Mouse (Mus musculus): ENCODE data around the gene Olfr94. TPM values are rescaled to one million over a fixed set of nuclear protein-coding genes. Genes with fewer than 3 reads are reported as not detected.
"Not testable (repeated sequence)": the region's sequence is repeated elsewhere in the genome, so short reads cannot be mapped to it uniquely, and the experiment has no call there.

Olfr94 gene
- total RNA-seq (2022): not detected

DNA sequence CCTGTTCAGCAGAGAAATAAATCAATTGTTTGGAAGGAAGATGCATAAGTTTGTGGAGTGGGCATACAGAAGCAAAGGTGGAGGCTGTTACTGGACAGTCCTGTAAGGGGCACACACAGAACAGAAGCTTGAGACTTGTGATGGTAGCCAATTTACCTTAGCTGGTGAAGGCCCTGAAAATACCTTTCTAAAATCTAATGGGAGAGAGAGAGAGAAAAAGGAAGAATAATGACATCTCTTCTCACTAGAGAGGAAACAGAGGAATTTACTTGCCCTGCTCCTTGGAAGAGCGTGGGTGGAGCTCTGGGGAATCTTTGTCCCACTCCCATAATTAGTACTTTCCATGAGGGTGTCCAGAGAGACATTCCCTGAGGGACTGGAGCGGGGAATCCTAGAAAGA lies at the start of gene Olfr94:
Olfr94 (minus strand) TSS at position 101 of the 400 bp plus-strand sequence.
- DNase-seq (ENCODE audit: low spot score in 2 of 2): no peak

- no peak for DNase-seq (ENCODE audit: low spot score in 2 of 2)
Observed at GRCm38 (mm10) chr17:37250544-37250943, 49.8 kb upstream of the Olfr94 start.

- DNase-seq (ENCODE audit: low spot score in 2 of 2): no peak
Observed at GRCm38 (mm10) chr17:37249460-37249859, 48.7 kb upstream of the Olfr94 start.

DNA sequence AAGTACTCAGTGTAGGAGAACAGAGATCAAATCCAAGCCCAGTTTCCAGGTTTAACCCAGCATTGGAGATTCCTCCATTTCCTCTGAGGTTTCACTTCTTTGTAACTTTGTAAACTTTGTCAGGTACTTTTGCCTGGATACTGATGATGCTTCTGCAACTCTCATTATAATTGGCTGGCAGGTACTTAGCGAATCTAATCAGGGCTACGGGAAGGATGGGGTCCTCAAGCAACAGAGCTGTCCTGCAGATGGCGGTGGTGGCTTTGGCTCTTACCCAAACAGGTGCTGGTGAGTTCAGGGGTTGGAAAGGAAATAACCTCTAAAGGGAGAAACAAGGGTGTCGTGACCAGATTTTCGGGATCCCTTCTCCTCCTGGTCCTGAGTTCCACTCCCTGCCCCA lies 45.9 kb upstream of the Olfr94 start:
- DNase-seq (ENCODE audit: low spot score in 2 of 2): peak; percentile 6 to 14

GRCm38 (mm10) chr17:37242198-37242597 lies 41.4 kb upstream of the Olfr94 start:
- DNase-seq (ENCODE audit: low spot score in 2 of 2): no peak

- DNase-seq (ENCODE audit: low spot score in 2 of 2): not testable (repeated sequence)
Observed at GRCm38 (mm10) chr17:37237230-37237629, 36.4 kb upstream of the Olfr94 start, which contains the start of gene Olfr97. Olfr97 (minus strand) TSS chr17:37237330.

DNA sequence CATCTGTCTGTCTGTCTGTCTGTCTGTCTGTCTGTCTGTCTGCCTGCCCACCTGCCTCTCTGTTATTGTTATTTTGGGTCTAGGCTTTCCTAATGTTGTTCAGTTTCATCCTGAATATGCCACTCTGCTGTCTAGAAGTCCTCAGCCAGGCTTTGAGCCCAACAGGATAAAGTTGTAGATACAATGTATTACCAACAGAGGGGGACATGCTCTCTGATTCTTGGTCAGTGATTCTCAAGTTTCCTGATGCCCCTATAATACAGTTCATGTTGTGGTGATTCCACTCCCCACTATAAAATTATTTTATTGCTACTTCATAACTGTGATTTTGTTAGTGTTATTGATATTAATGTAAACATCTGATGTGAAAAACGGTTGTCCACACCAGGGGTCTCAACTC lies 21.1 kb upstream of the Olfr94 start:
- DNase-seq (ENCODE audit: low spot score in 2 of 2): no peak

- DNase-seq (ENCODE audit: low spot score in 2 of 2): no peak
Observed at GRCm38 (mm10) chr17:37219846-37220245, 19.1 kb upstream of the Olfr94 start, which contains the start of gene Olfr96. Olfr96 (plus strand) TSS chr17:37220146.

GRCm38 (mm10) chr17:37218486-37218885 lies 17.7 kb upstream of the Olfr94 start:
- no peak for DNase-seq (ENCODE audit: low spot score in 2 of 2)

DNA sequence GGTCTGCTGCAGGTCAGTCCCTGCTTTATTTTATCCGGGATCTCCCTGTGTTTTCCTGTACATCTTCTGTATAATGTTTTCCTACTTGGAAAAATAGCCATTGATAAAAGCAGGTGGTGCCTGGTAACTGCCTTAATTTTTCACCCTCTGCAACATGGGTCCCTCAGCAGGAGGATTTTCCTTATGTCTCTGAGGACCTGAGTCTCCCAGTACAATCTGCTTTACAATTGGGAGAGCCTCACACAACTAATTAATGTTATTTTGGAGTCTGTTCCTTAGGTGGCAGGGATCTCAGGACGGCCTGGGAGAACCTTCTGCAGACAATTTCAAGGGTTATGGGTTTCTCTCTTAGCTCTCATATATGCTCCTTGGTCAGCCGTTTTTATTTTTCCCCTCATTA lies 12.2 kb upstream of the Olfr94 start, which contains the start of gene Olfr95:
Olfr95 (minus strand) TSS at position 101 of the 400 bp plus-strand sequence.
- no peak for DNase-seq (ENCODE audit: low spot score in 2 of 2)

DNA sequence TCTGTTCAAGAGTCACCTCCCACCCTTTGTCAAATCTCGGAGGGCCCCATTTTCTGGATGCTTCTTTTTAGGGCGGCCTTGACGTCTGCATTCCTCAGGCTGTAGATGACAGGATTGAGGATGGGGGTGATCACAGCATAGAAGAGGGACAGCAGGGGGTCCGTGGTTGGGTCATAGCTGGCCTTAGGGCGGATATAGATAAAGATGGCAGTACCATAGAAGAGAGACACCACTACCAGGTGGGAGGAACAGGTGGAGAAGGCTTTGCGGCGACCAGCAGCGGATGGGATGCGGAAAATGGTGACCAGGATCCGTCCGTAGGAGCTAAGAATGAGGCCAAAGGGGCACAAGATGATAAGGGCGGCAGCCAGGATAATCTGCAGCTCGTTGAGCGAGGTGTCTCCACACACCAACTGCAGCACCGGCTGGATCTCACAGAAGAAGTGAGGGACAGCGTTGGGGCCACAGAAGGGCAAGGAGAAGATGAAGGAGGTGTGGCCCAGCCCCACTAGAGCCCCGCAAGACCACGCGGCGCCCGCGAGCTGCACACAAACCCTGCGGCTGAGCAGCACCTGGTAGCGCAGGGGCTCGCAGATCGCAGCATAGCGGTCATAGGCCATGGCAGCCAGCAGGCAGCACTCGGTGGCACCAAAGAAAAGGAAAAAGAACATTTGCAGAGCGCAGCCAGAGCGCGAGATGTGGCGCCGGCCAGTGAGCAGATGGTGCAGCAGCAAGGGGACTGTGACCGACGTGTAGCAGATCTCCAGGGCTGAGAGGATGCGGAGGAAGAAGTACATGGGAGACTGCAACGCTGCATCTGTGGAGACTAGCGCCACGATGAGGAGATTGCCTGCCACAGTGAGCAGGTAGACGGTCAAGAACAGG lies 10.3 kb upstream of the Olfr94 start:
- peak in 1 of 2 experiments; percentile 15 for DNase-seq (ENCODE audit: low spot score in 2 of 2)

DNA sequence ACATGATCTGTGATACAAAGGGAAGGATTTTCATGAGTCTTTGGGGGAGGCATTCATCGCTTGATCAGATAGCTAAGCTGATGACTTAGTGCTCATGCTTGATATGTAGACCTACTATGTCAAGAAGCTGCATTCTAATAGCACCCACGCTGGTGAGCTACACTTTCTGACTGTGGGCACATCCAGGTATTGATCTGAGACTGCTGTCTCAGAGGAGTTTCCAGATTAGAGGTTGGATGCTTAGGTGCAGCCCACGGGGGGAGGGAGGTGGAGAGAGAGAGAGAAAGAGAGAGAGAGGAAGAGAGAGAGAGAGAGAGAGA lies 3.1 kb upstream of the Olfr94 start:
- no peak for DNase-seq (ENCODE audit: low spot score in 2 of 2)

- DNase-seq (ENCODE audit: low spot score in 2 of 2): peak; percentile 57 to 69
Observed at GRCm38 (mm10) chr17:37203206-37203916, 2.6 kb upstream of the Olfr94 start.

DNA sequence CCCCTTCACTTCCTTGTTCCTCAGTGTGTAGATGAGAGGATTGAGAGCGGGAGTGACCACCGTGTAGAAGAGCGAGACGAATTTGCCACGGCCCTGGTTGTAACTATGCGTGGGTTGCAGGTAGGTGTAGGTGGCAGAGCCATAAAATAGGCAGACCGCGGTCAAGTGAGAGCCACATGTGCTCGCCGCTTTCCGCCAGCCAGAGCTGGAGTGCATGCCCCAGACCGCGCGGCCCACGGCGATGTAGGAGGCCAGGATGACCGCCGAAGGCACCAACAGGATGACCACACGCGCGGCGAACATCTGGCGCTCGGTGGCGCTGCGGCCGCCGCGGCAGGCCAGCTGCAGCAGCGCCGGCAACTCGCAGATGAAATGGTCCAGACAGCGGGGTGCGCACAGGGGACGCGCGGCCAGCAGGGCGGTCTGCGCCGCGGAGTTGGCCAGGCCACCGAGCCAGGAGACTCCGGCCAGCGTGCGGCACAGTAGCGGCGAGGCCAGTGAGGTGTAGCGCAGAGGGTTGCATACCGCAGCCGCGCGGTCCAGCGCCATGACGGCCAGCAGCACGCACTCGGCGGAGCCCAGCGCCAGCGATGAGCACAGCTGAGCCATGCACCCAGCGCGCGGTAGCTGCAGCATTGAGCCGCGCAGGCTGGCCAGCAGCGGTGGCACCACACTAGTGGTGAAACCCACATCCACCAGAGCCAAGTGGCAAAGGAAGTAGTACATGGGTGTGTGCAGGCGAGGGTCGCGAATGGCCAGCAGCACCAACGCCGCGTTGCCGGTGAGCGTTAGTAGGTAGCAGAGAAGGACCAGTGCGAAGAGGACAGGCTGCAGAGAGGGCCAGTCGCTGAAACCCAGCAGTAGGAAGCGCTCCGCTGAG lies 3.7 kb downstream of the Olfr94 start:
- peak; percentile 18 to 39 for DNase-seq (ENCODE audit: low spot score in 2 of 2)

GRCm38 (mm10) chr17:37194782-37195181 lies 6.0 kb downstream of the Olfr94 start:
- no peak for DNase-seq (ENCODE audit: low spot score in 2 of 2)

DNA sequence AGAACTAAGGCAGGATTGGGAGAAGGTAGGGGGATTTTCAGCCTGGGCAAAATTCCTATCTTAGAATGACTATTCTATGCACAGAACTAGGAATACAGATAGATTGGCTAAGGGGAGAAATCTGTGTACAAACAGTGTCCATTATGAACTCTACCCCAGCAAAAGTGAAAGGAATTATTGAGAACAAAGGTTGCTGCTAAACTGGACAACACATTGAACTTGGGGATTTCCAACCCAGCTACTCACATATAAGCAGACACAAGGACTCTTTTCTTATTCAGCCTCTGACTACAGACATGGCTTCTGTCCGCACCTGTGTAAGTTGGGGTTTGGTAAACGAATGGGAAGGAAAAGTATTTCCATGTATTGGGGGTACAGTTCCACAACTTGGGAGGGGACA lies 7.1 kb downstream of the Olfr94 start, which contains the start of gene Ubd:
Ubd (plus strand) TSS at position 237 of the 400 bp plus-strand sequence.
- no peak for DNase-seq (ENCODE audit: low spot score in 2 of 2)

GRCm38 (mm10) chr17:37193032-37193431 lies 7.8 kb downstream of the Olfr94 start:
- no peak for DNase-seq (ENCODE audit: low spot score in 2 of 2)

GRCm38 (mm10) chr17:37190711-37191110 lies 10.1 kb downstream of the Olfr94 start:
- DNase-seq (ENCODE audit: low spot score in 2 of 2): no peak

DNA sequence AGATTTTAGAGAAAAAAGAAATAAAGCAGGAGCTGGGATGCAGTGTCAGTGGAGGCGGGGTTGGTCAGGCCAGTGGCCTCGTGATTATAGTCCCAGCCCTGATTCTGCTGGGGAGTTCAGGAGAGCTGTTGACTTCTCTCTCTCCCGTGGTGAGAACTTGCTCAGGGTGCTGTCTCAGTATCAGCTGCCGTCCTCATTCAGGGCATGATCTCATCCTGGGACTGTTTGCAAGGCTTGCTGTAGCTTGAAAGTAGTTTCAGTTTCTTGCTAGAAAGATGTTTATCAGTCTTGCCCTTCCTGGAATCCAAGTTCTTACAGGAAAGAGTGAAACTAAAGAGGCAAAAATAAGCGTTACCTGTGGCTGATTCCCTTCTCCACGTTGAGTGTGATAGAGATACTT lies 15.3 kb downstream of the Olfr94 start:
- no peak for DNase-seq (ENCODE audit: low spot score in 2 of 2)

DNA sequence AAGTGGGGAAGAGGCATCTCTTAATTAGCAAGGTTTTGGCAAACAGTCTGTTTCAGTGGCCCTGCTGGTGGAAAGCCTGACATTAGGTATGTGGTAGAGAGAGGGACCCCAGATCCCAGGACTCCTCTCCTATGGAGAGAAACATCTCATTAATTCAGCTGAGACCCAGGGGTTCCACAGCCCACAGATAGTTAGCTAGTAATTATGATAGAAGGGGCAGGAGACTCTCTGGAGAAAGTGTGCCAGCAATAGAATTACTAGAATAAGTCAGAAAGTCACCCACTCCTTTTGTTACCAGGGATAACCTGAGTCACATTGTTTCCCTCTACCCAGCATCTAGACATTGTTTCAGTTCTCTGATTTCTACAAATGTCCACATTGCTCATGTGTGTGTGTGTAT lies 39.4 kb downstream of the Olfr94 start, which contains the start of gene Olfr93:
Olfr93 (minus strand) TSS at position 101 of the 400 bp plus-strand sequence.
- no peak for DNase-seq (ENCODE audit: low spot score in 2 of 2)
